Mouse (Mus musculus) heart, adult 2 months (tissue): ENCODE measurements around the gene Mfsd5.

Experiments
- CTCF ChIP-seq: fragments of 200-600 bp; IDR thresholded peaks from 2 replicates; pipeline ENCODE4 v1.8.1; 2022; ENCODE audit warnings: antibody characterized with exemption, mild to moderate bottlenecking, moderate library complexity
- POLR2A ChIP-seq: fragments of 200-500 bp; IDR thresholded peaks from 2 replicates; pipeline ENCODE4 v1.6.1; 2011; ENCODE audit warnings: mild to moderate bottlenecking, low read depth, low read length, control low read depth; ENCODE audit not compliant: insufficient read depth

- TF ChIP-seq POLR2A (no peak), CTCF (peak; percentile 45)
These were observed 5.1 kb upstream of the Mfsd5 start for GRCm38 (mm10) chr15:102273982-102274716.
